Mouse (Mus musculus): ENCODE measurements around the gene Ankrd13a. TPM values are rescaled to one million over a fixed set of nuclear protein-coding genes. Genes with fewer than 3 reads are reported as not detected.

The Ankrd13a gene
- polyA plus RNA-seq, 1 experiment from 2014 or later, result 59.7 TPM

DNA sequence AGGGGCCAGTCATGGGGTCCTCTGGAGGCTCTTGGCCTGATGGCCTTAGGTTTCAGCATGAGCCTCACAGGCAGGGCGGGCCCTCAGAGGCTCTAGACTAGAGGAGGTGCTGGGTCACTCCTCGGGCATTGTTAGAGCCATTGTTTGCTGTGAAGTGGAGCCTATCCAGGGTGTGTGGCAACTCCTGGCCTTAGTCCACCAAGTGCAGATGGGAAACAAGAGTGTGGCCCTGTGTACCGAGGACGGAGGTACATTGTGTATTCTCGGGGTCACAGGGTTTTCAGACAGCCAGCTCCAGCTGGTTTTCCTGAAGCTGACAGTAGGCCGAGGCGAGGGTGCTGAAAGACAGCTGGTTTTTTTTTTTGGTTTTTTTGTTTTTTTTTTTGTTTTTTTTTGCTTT is 18.8 kb downstream of the Ankrd13a start:
- peaks cover 74% of the 10 kb centered on the region for H3K36me3 ChIP-seq (ENCODE audit: control insufficient read depth, insufficient read depth)
- no peak overlapping the region for H3K4me2 ChIP-seq (replicated peaks; ENCODE audit: low read depth)
- no peak for TF ChIP-seq CTCF (IDR thresholded peaks at IDR 0.05; ENCODE audit: low read depth)
- H3K4me1 ChIP-seq (replicated peaks; ENCODE audit: control insufficient read depth, insufficient read depth, low read length), result no peaks in the 10 kb centered on the region
- no peaks in the 10 kb centered on the region for H3K27me3 ChIP-seq (replicated peaks; ENCODE audit: control insufficient read depth, insufficient read depth, low read length)
- H3K9ac ChIP-seq (ENCODE audit: low read depth, low read length), result no peak overlapping the region
- no peak overlapping the region for H3K4me3 ChIP-seq (ENCODE audit: low read depth, low read length)
- H3K9me3 ChIP-seq (ENCODE audit: control insufficient read depth), result no peaks in the 10 kb centered on the region
- ATAC-seq, result no peak
- 63% methylated on average over 7 of the region's 7 CpGs for WGBS
- H3K27ac ChIP-seq (ENCODE audit: low read depth, low read length), result no peak overlapping the region

DNA sequence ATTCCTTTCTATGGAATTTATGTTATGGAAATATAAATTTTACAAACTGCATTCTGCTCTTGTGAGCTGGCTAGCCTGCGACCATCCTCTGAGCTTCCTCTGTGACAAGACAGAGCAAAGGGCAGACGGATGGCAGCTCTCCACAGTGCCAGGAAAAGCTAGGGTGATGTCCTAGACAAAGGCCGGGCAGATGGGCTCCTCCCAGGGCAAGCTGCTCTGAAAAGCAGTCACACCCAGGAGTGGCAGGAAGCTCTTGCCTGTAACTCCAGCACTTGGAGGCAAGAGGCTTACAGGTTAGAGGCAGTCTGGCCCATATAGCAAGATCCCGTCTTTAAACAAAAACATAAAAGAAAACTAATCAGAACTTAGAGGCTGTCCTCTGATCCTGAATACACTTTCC is 20.1 kb downstream of the Ankrd13a start:
- no peaks in the 10 kb centered on the region for H3K4me1 ChIP-seq (replicated peaks; ENCODE audit: control insufficient read depth, insufficient read depth, low read length)
- TF ChIP-seq CTCF (IDR thresholded peaks at IDR 0.05; ENCODE audit: low read depth), result no peak
- WGBS, result 76% methylated on average over 4 of the region's 4 CpGs
- H3K27me3 ChIP-seq (replicated peaks; ENCODE audit: control insufficient read depth, insufficient read depth, low read length), result no peaks in the 10 kb centered on the region
- no peak overlapping the region for H3K4me2 ChIP-seq (replicated peaks; ENCODE audit: low read depth)
- no peak overlapping the region for H3K4me3 ChIP-seq (ENCODE audit: low read depth, low read length)
- peaks cover 78% of the 10 kb centered on the region for H3K36me3 ChIP-seq (ENCODE audit: control insufficient read depth, insufficient read depth)
- H3K27ac ChIP-seq (ENCODE audit: low read depth, low read length), result no peak overlapping the region
- no peak for ATAC-seq
- no peaks in the 10 kb centered on the region for H3K9me3 ChIP-seq (ENCODE audit: control insufficient read depth)
- H3K9ac ChIP-seq (ENCODE audit: low read depth, low read length), result no peak overlapping the region

DNA sequence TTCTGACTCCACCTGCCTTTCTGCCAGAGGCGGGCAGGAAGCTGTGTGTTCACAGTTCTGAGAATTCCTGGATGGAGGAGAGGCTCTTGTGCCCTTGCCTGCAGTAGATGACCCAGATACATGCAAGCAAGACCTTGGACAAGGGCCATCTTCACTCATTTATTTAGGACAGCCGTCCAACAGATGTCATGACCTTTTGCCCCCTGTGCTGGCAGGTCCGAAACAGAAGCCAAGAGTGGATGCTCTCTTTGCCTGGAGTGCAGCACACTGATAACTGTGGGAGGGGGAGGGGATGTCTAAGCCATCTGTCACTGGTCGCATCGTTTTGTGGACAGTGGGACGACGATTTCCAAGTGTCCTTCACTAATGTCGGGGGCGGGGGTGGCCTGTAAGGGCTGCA is 20.8 kb downstream of the Ankrd13a start:
- no peak overlapping the region for H3K4me3 ChIP-seq (ENCODE audit: low read depth, low read length)
- peaks cover 79% of the 10 kb centered on the region for H3K36me3 ChIP-seq (ENCODE audit: control insufficient read depth, insufficient read depth)
- ATAC-seq, result no peak
- H3K27ac ChIP-seq (ENCODE audit: low read depth, low read length), result no peak overlapping the region
- no peak overlapping the region for H3K4me2 ChIP-seq (replicated peaks; ENCODE audit: low read depth)
- H3K9me3 ChIP-seq (ENCODE audit: control insufficient read depth), result no peaks in the 10 kb centered on the region
- WGBS, result 66% methylated on average over 9 of the region's 9 CpGs
- no peaks in the 10 kb centered on the region for H3K4me1 ChIP-seq (replicated peaks; ENCODE audit: control insufficient read depth, insufficient read depth, low read length)
- TF ChIP-seq CTCF (IDR thresholded peaks at IDR 0.05; ENCODE audit: low read depth), result no peak
- H3K27me3 ChIP-seq (replicated peaks; ENCODE audit: control insufficient read depth, insufficient read depth, low read length), result no peaks in the 10 kb centered on the region
- no peak overlapping the region for H3K9ac ChIP-seq (ENCODE audit: low read depth, low read length)

DNA sequence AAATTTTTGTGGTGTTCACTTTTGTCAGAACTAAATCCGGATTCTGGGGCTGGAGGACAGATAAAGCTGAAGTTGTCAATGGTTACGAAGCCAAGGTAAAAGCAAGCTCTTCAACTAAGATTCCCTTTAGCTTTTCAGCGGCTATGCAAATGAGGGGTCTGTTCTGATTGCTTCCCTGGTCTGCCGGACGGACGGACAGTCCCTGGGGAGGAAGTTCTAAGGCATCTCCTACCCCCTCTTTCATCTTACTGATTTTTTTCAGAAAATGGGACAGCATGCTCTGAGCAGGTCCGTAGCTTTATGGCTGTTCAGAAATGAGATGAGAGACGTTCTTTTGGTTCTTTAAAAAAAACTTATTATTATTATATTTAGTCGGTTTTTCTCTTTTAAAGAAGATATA is 21.2 kb downstream of the Ankrd13a start:
- Histone ChIP-seq H3K36me3 (ENCODE audit: control insufficient read depth, insufficient read depth) (peaks cover 79% of the 10 kb centered on the region), H3K27ac (ENCODE audit: low read depth, low read length) (no peak overlapping the region), H3K27me3 (replicated peaks; ENCODE audit: control insufficient read depth, insufficient read depth, low read length) (no peaks in the 10 kb centered on the region), H3K9ac (ENCODE audit: low read depth, low read length) (no peak overlapping the region), H3K4me2 (replicated peaks; ENCODE audit: low read depth) (no peak overlapping the region), H3K9me3 (ENCODE audit: control insufficient read depth) (no peaks in the 10 kb centered on the region), H3K4me3 (ENCODE audit: low read depth, low read length) (no peak overlapping the region), H3K4me1 (replicated peaks; ENCODE audit: control insufficient read depth, insufficient read depth, low read length) (no peaks in the 10 kb centered on the region)
- ATAC-seq, result no peak
- no peak for TF ChIP-seq CTCF (IDR thresholded peaks at IDR 0.05; ENCODE audit: low read depth)
- WGBS, result 84% methylated on average over 9 of the region's 9 CpGs

DNA sequence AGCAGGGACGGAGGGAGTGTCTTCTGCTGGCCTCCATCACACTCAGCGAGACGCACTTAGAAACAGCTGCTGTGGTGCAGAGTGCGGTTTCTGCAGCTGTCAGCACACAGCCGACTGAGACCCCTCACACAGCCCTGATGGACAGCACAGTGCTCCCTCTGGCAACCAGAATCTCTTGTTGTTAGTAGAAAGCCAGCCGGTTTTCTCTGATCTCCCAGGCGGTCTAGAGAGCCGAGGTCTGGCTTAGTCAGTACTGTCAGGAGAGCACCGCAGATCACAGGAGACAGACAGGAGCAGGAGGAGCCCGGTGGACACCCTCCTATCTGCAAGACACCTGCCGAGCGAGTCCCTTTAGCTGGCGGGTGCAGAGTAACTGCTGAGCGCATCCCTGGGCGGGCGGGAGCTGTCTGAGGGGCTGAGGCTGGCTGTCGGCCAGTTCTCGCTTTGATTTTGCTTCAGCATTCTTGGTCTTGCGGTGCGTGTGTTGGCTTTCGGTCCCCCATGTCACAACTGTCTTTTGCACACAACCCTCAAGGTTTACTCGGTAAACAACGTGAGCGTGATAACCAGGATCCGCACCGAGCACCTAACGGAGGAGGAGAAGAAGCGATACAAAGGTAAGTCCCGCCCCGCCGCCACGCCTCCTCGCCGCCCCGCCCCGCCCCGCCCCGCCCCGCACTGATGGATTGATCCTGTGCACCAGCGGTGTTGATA is 22.0 kb downstream of the Ankrd13a start:
- Histone ChIP-seq H3K4me1 (replicated peaks; ENCODE audit: control insufficient read depth, insufficient read depth, low read length) (no peaks in the 10 kb centered on the region), H3K27ac (ENCODE audit: low read depth, low read length) (no peak overlapping the region), H3K4me2 (replicated peaks; ENCODE audit: low read depth) (peak overlapping the region; percentile 53), H3K27me3 (replicated peaks; ENCODE audit: control insufficient read depth, insufficient read depth, low read length) (no peaks in the 10 kb centered on the region), H3K4me3 (ENCODE audit: low read depth, low read length) (no peak overlapping the region), H3K9me3 (ENCODE audit: control insufficient read depth) (no peaks in the 10 kb centered on the region), H3K9ac (ENCODE audit: low read depth, low read length) (no peak overlapping the region), H3K36me3 (ENCODE audit: control insufficient read depth, insufficient read depth) (peaks cover 77% of the 10 kb centered on the region)
- 21% methylated on average over 40 of the region's 40 CpGs for WGBS
- ATAC-seq, result 0 out of 2 replicates have a peak, but pooled peaks have one; percentile 22
- TF ChIP-seq CTCF (IDR thresholded peaks at IDR 0.05; ENCODE audit: low read depth), result no peak

DNA sequence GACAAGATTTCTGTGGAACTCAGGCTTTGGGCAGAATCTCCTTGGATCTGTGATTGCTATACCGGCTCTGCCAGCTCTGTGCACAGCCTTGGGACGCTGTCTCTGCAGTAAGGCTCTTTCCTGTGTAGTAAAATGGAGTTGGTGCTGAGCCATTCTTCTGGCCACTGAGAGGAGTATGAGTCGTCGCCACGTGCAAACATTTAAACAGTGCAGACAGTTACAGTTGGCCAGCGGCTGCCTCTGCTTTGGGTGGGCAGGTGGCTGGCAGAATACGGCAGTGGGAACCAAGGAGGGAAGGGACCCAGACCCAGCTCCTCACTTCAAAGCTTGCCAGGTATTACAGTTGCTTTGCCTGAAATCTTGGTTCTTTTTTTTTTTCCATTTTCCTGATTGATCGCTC is 22.8 kb downstream of the Ankrd13a start:
- H3K27ac ChIP-seq (ENCODE audit: low read depth, low read length), result no peak overlapping the region
- 85% methylated on average over 8 of the region's 8 CpGs for WGBS
- no peaks in the 10 kb centered on the region for H3K27me3 ChIP-seq (replicated peaks; ENCODE audit: control insufficient read depth, insufficient read depth, low read length)
- no peak overlapping the region for H3K9ac ChIP-seq (ENCODE audit: low read depth, low read length)
- no peak overlapping the region for H3K4me3 ChIP-seq (ENCODE audit: low read depth, low read length)
- H3K36me3 ChIP-seq (ENCODE audit: control insufficient read depth, insufficient read depth), result peaks cover 76% of the 10 kb centered on the region
- no peaks in the 10 kb centered on the region for H3K4me1 ChIP-seq (replicated peaks; ENCODE audit: control insufficient read depth, insufficient read depth, low read length)
- ATAC-seq, result no peak
- no peaks in the 10 kb centered on the region for H3K9me3 ChIP-seq (ENCODE audit: control insufficient read depth)
- no peak for TF ChIP-seq CTCF (IDR thresholded peaks at IDR 0.05; ENCODE audit: low read depth)
- no peak overlapping the region for H3K4me2 ChIP-seq (replicated peaks; ENCODE audit: low read depth)

Measured in intestine, postnatal 0 days (tissue).